Mouse (Mus musculus): ENCODE results near the gene Vps9d1. TPM values are rescaled to one million over a fixed set of nuclear protein-coding genes. Genes with fewer than 3 reads are reported as not detected.
"Not testable (repeated sequence)": the region's sequence is repeated elsewhere in the genome, so short reads cannot be mapped to it uniquely, and the experiment has no call there.

Gene Vps9d1
- polyA plus RNA-seq, 1 experiment from 2014 or later: 47.2 TPM

- H3K9me3 ChIP-seq: no peaks in the 10 kb centered on the region
Observed at GRCm38 (mm10) chr8:123279828-123280227, 25.7 kb upstream of the Vps9d1 start.

GRCm38 (mm10) chr8:123278445-123278844, 24.3 kb upstream of the Vps9d1 start:
- H3K36me3 ChIP-seq: no peaks in the 10 kb centered on the region
- H3K27me3 ChIP-seq: no peaks in the 10 kb centered on the region
- no peak overlapping the region for H3K27ac ChIP-seq (replicated peaks)
- H3K4me1 ChIP-seq: no peaks in the 10 kb centered on the region
- ATAC-seq (replicated peaks): no peak
- H3K9me3 ChIP-seq: no peaks in the 10 kb centered on the region
- no peak overlapping the region for H3K4me3 ChIP-seq
- H3K4me2 ChIP-seq (replicated peaks): no peak overlapping the region
- WGBS: 81% methylated on average over 7 of the region's 7 CpGs
- no peak overlapping the region for H3K9ac ChIP-seq (replicated peaks)

More at GRCm38 (mm10) chr8:123279828-123280227, 25.7 kb upstream of the Vps9d1 start:
- H3K27ac ChIP-seq (replicated peaks): no peak overlapping the region
- no peaks in the 10 kb centered on the region for H3K36me3 ChIP-seq
- H3K4me3 ChIP-seq: no peak overlapping the region
- H3K27me3 ChIP-seq: no peaks in the 10 kb centered on the region
- ATAC-seq (replicated peaks): no peak
- no peak overlapping the region for H3K4me2 ChIP-seq (replicated peaks)
- no peak overlapping the region for H3K9ac ChIP-seq (replicated peaks)
- H3K4me1 ChIP-seq: no peaks in the 10 kb centered on the region
- 95% methylated on average over 4 of the region's 4 CpGs for WGBS

- ATAC-seq (replicated peaks): no peak
- H3K4me3 ChIP-seq: no peak overlapping the region
- no peak overlapping the region for H3K27ac ChIP-seq (replicated peaks)
- no peaks in the 10 kb centered on the region for H3K4me1 ChIP-seq
- H3K27me3 ChIP-seq: no peaks in the 10 kb centered on the region
- no peak overlapping the region for H3K9ac ChIP-seq (replicated peaks)
- WGBS: 94% methylated on average over 12 of the region's 12 CpGs
- no peak overlapping the region for H3K4me2 ChIP-seq (replicated peaks)
- H3K9me3 ChIP-seq: no peaks in the 10 kb centered on the region
- H3K36me3 ChIP-seq: peaks cover 5% of the 10 kb centered on the region
Observed at GRCm38 (mm10) chr8:123275096-123275495, 20.9 kb upstream of the Vps9d1 start.

- no peak overlapping the region for H3K4me2 ChIP-seq (replicated peaks)
- no peaks in the 10 kb centered on the region for H3K4me1 ChIP-seq
- H3K27ac ChIP-seq (replicated peaks): no peak overlapping the region
- no peak overlapping the region for H3K4me3 ChIP-seq
- ATAC-seq (replicated peaks): no peak
- no peaks in the 10 kb centered on the region for H3K9me3 ChIP-seq
- H3K36me3 ChIP-seq: peaks cover 11% of the 10 kb centered on the region
- 93% methylated on average over 5 of the region's 5 CpGs for whole genome bisulfite sequencing
- no peak overlapping the region for H3K9ac ChIP-seq (replicated peaks)
- H3K27me3 ChIP-seq: no peaks in the 10 kb centered on the region
Observed at GRCm38 (mm10) chr8:123274447-123274846, 20.3 kb upstream of the Vps9d1 start.

GRCm38 (mm10) chr8:123271901-123272300, 17.8 kb upstream of the Vps9d1 start:
- Histone ChIP-seq H3K4me2 (replicated peaks) (no peak overlapping the region), H3K9me3 (no peaks in the 10 kb centered on the region), H3K27ac (replicated peaks) (no peak overlapping the region), H3K36me3 (peaks cover 37% of the 10 kb centered on the region), H3K27me3 (no peaks in the 10 kb centered on the region), H3K4me1 (no peaks in the 10 kb centered on the region), H3K4me3 (no peak overlapping the region), H3K9ac (replicated peaks) (no peak overlapping the region)
- 87% methylated on average over 4 of the region's 4 CpGs for WGBS
- ATAC-seq (replicated peaks): no peak

GRCm38 (mm10) chr8:123271147-123271546, 17.0 kb upstream of the Vps9d1 start:
- Histone ChIP-seq H3K9me3 (no peaks in the 10 kb centered on the region), H3K27me3 (no peaks in the 10 kb centered on the region), H3K36me3 (peaks cover 44% of the 10 kb centered on the region), H3K4me3 (no peak overlapping the region), H3K4me2 (replicated peaks) (no peak overlapping the region), H3K27ac (replicated peaks) (no peak overlapping the region), H3K4me1 (no peaks in the 10 kb centered on the region), H3K9ac (replicated peaks) (no peak overlapping the region)
- WGBS: 94% methylated on average over 10 of the region's 10 CpGs
- ATAC-seq (replicated peaks): no peak

GRCm38 (mm10) chr8:123267926-123268656, 13.9 kb upstream of the Vps9d1 start:
- no peaks in the 10 kb centered on the region for H3K9me3 ChIP-seq
- 91% methylated on average over 14 of the region's 14 CpGs for WGBS
- no peak overlapping the region for H3K27ac ChIP-seq (replicated peaks)
- H3K27me3 ChIP-seq: no peaks in the 10 kb centered on the region
- H3K36me3 ChIP-seq: peaks cover 67% of the 10 kb centered on the region
- no peak for ATAC-seq (replicated peaks)
- no peak overlapping the region for H3K4me3 ChIP-seq
- H3K4me2 ChIP-seq (replicated peaks): no peak overlapping the region
- no peak overlapping the region for H3K9ac ChIP-seq (replicated peaks)
- no peaks in the 10 kb centered on the region for H3K4me1 ChIP-seq

- not testable (repeated sequence) for H3K27ac ChIP-seq (replicated peaks); H3K27me3 ChIP-seq; H3K9me3 ChIP-seq; H3K4me3 ChIP-seq; ATAC-seq (replicated peaks); H3K9ac ChIP-seq (replicated peaks); H3K4me2 ChIP-seq (replicated peaks)
- 92% methylated on average over 8 of the region's 8 CpGs for WGBS
- Histone ChIP-seq H3K36me3 (peaks cover 50% of the 10 kb centered on the region), H3K4me1 (peaks cover 21% of the 10 kb centered on the region)
Observed at GRCm38 (mm10) chr8:123257593-123257992, 3.4 kb upstream of the Vps9d1 start.

- peaks cover 48% of the 10 kb centered on the region for H3K36me3 ChIP-seq
- H3K4me1 ChIP-seq: peaks cover 22% of the 10 kb centered on the region
- no peak overlapping the region for H3K9ac ChIP-seq (replicated peaks)
- H3K27me3 ChIP-seq: no peaks in the 10 kb centered on the region
- no peak overlapping the region for H3K4me2 ChIP-seq (replicated peaks)
- no peaks in the 10 kb centered on the region for H3K9me3 ChIP-seq
- ATAC-seq (replicated peaks): no peak
- 83% methylated on average over 3 of the region's 3 CpGs for WGBS
- H3K4me3 ChIP-seq: no peak overlapping the region
- no peak overlapping the region for H3K27ac ChIP-seq (replicated peaks)
Observed at GRCm38 (mm10) chr8:123257114-123257513, 3.0 kb upstream of the Vps9d1 start.

- Histone ChIP-seq H3K4me1 (peaks cover 22% of the 10 kb centered on the region), H3K36me3 (peaks cover 52% of the 10 kb centered on the region), H3K4me3 (peak overlapping the region; percentile 87), H3K9me3 (no peaks in the 10 kb centered on the region), H3K4me2 (replicated peaks) (peak overlapping the region; percentile 79), H3K27me3 (no peaks in the 10 kb centered on the region), H3K27ac (replicated peaks) (no peak overlapping the region), H3K9ac (replicated peaks) (peak overlapping the region; percentile 97)
- WGBS: 68% methylated on average over 6 of the region's 6 CpGs
- ATAC-seq (replicated peaks): no peak
Observed at GRCm38 (mm10) chr8:123255170-123255569, 1.0 kb upstream of the Vps9d1 start.

- H3K36me3 ChIP-seq: peaks cover 53% of the 10 kb centered on the region
- no peaks in the 10 kb centered on the region for H3K27me3 ChIP-seq
- peak overlapping the region; percentile 97 for H3K9ac ChIP-seq (replicated peaks)
- 0% methylated on average over 40 of the region's 40 CpGs for WGBS
- peak overlapping the region; percentile 87 for H3K4me3 ChIP-seq
- H3K4me2 ChIP-seq (replicated peaks): peak overlapping the region; percentile 79
- ATAC-seq (replicated peaks): peak; percentile 75
- H3K4me1 ChIP-seq: peaks cover 22% of the 10 kb centered on the region
- peak overlapping the region; percentile 85 for H3K27ac ChIP-seq (replicated peaks)
- no peaks in the 10 kb centered on the region for H3K9me3 ChIP-seq
Observed at GRCm38 (mm10) chr8:123253451-123254098, 573 bp downstream of the Vps9d1 start.

GRCm38 (mm10) chr8:123252925-123253324, 1.2 kb downstream of the Vps9d1 start:
- Histone ChIP-seq H3K4me2 (replicated peaks) (peak overlapping the region; percentile 79), H3K27ac (replicated peaks) (no peak overlapping the region; the same call in 1 of the 2 replicates), H3K4me1 (peaks cover 22% of the 10 kb centered on the region), H3K36me3 (peaks cover 53% of the 10 kb centered on the region), H3K9me3 (no peaks in the 10 kb centered on the region), H3K4me3 (peak overlapping the region; percentile 87), H3K9ac (replicated peaks) (peak overlapping the region; percentile 97), H3K27me3 (no peaks in the 10 kb centered on the region)
- WGBS: 48% methylated on average over 4 of the region's 4 CpGs
- no peak for ATAC-seq (replicated peaks)
